Mouse (Mus musculus) intestine, embryonic 14.5 days (tissue): ENCODE results near the gene Tmem45b. TPM values are rescaled to one million over a fixed set of nuclear protein-coding genes. Genes with fewer than 3 reads are reported as not detected.

ENCODE experiments used
- ATAC-seq: fragments of 200-750 bp; cut with Nextera tagmentation; replicated peaks from 2 replicates; pipeline ENCODE4 v1.8.0; 2017; ENCODE audit warnings: low read depth, moderate number of reproducible peaks, moderate TSS enrichment, moderate library complexity; ENCODE audit not compliant: low FRiP score, low TSS enrichment
- DNase-seq: peaks from one replicate; pipeline ENCODE4 v3.0.0-alpha.2; 2018; ENCODE audit warnings: low spot score
- H3K27ac ChIP-seq: fragments of 300-500 bp; sonication (generic); 2 replicates; pipeline ENCODE4 v1.5.1; 2014; ENCODE audit warnings: low read depth, mild to moderate bottlenecking, control low read depth
- H3K27me3 ChIP-seq: fragments of 300-500 bp; sonication (generic); replicated peaks from 2 replicates; pipeline ENCODE4 v1.6.1; 2014; ENCODE audit warnings: low read length, control low read depth; ENCODE audit not compliant: control insufficient read depth, insufficient read depth
- H3K36me3 ChIP-seq: fragments of 300-500 bp; sonication (generic); 2 replicates; pipeline ENCODE4 v1.6.1; 2014; ENCODE audit warnings: low read length, control low read depth; ENCODE audit not compliant: control insufficient read depth, insufficient read depth
- H3K4me1 ChIP-seq: fragments of 300-500 bp; sonication (generic); replicated peaks from 2 replicates; pipeline ENCODE4 v1.6.1; 2014; ENCODE audit warnings: low read length, control low read depth, mixed read lengths; ENCODE audit not compliant: control insufficient read depth, insufficient read depth
- H3K4me2 ChIP-seq: fragments of 300-500 bp; sonication (generic); 2 replicates; pipeline ENCODE4 v1.6.1; 2014; ENCODE audit warnings: low read length
- H3K4me3 ChIP-seq: fragments of 300-500 bp; sonication (generic); 2 replicates; pipeline ENCODE4 v1.5.1; 2014; ENCODE audit warnings: low read depth, low read length, control low read depth, mixed read lengths
- H3K9ac ChIP-seq: fragments of 300-500 bp; sonication (generic); 2 replicates; pipeline ENCODE4 v1.6.1; 2014; ENCODE audit warnings: mild to moderate bottlenecking, low read length
- H3K9me3 ChIP-seq: fragments of 300-500 bp; sonication (generic); 2 replicates; pipeline ENCODE4 v1.6.1; 2016; ENCODE audit warnings: low read length, control low read depth; ENCODE audit not compliant: control insufficient read depth
- WGBS: fragments of 180-500 bp; shearing (Covaris S2); extraction: QIAGEN DNeasy Blood & Tissue Kit; methylation state at CpG from one replicate; pipeline ENCODE4 v1.1.7; 2014; 5-methylcytosine and 5-hydroxymethylcytosine counted together
- polyA plus RNA-seq: library from polyadenylated mRNA; unstranded; fragments of >200 nt; fragmentation: Nextera tagmentation; extraction: Ambion mirVana; gene quantifications from 2 replicates; pipeline ENCODE4 v1.2.1, GENCODE M21; 2014

Gene Tmem45b
- polyA plus RNA-seq, 1 experiment from 2014 or later, result 51.3 TPM

DNA sequence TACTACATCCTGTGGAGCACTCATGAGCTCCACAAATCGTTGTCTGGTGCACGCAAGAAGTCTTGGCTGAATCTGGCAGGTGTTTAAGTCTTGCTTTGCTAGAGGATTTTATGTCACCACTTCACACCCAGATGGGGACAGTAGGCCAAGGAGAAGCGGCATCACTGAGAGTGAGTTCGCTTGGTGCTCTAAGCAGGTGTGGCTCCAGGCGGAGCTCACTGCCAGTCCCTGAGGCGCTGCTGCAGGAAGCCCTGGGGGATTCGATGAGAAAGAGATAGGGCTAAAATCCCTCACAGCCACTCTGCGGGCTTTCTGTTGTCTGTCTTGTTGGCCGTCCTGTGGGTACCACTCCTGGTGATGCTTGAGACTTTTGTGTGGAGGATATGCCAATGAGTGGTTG, 34.3 kb downstream of the Tmem45b start:
- DNase-seq (no peak), ATAC-seq (no peak)
- H3K4me3 ChIP-seq, result no peak overlapping the region
- no peaks in the 10 kb centered on the region for H3K9me3 ChIP-seq
- no peaks in the 10 kb centered on the region for H3K36me3 ChIP-seq
- no peaks in the 10 kb centered on the region for H3K4me1 ChIP-seq
- H3K27ac ChIP-seq, result no peak overlapping the region
- H3K4me2 ChIP-seq, result no peak overlapping the region
- WGBS, result 64% methylated on average over 9 of the region's 9 CpGs
- H3K27me3 ChIP-seq, result no peaks in the 10 kb centered on the region
- no peak overlapping the region for H3K9ac ChIP-seq

GRCm38 (mm10) chr9:31428971-31429370, 35.3 kb downstream of the Tmem45b start:
- peaks cover 4% of the 10 kb centered on the region for H3K36me3 ChIP-seq
- 84% methylated on average over 7 of the region's 7 CpGs for WGBS
- DNase-seq (no peak), ATAC-seq (no peak)
- H3K9me3 ChIP-seq, result no peaks in the 10 kb centered on the region
- no peaks in the 10 kb centered on the region for H3K27me3 ChIP-seq
- no peaks in the 10 kb centered on the region for H3K4me1 ChIP-seq
- no peak overlapping the region for H3K4me2 ChIP-seq
- no peak overlapping the region for H3K27ac ChIP-seq
- H3K9ac ChIP-seq, result no peak overlapping the region
- H3K4me3 ChIP-seq, result no peak overlapping the region

DNA sequence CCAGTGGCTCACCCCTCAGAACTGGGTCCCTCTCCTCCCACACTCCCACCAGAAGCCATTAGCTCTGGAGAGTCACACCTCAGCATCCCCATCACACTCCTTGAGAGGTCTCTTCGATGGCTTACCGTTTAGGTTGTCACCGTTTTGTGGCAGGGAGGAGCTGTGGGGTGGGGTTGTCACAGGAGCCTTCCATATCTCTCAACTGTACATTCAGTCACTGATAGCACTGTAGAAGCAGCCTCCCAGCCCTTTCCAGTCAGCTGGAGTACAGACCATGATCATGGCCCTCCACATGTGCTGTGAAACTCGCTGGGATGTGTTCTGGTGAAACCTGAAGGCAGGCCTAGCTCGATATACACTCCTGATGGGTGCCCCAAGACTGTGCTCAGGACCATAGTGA, 42.1 kb downstream of the Tmem45b start:
- peaks cover 68% of the 10 kb centered on the region for H3K36me3 ChIP-seq
- no peak overlapping the region for H3K4me3 ChIP-seq
- DNase-seq, result no peak
- no peak for ATAC-seq
- no peak overlapping the region for H3K27ac ChIP-seq
- 82% methylated on average over 5 of the region's 5 CpGs for WGBS
- H3K4me1 ChIP-seq, result no peaks in the 10 kb centered on the region
- no peaks in the 10 kb centered on the region for H3K27me3 ChIP-seq
- H3K4me2 ChIP-seq, result no peak overlapping the region
- no peak overlapping the region for H3K9ac ChIP-seq
- H3K9me3 ChIP-seq, result no peaks in the 10 kb centered on the region

DNA sequence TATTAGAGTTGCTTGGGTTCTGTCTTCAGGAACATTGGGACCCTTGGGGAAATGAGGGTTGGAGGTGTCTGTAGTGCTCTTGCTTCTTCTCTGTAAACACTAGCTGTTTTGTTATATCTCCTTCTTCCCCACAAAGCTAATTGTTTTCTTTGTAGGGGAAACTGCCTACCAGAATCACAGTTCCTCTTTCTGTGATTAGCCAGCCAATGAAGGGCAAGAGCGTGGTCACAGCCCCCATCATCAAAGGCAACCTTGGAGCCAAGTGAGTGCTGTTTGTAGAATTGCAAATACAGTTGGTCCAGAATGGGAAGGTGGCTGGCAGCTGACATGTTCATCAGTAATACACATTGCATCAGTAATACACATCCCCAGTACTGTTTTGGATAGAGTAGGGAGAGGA, 45.4 kb downstream of the Tmem45b start:
- Histone ChIP-seq H3K9me3 (no peaks in the 10 kb centered on the region), H3K36me3 (peaks cover 92% of the 10 kb centered on the region), H3K9ac (no peak overlapping the region), H3K27ac (no peak overlapping the region), H3K27me3 (no peaks in the 10 kb centered on the region), H3K4me2 (no peak overlapping the region), H3K4me1 (no peaks in the 10 kb centered on the region), H3K4me3 (no peak overlapping the region)
- WGBS, result 97% methylated on average over 1 of the region's 1 CpGs
- ATAC-seq (no peak), DNase-seq (no peak)

DNA sequence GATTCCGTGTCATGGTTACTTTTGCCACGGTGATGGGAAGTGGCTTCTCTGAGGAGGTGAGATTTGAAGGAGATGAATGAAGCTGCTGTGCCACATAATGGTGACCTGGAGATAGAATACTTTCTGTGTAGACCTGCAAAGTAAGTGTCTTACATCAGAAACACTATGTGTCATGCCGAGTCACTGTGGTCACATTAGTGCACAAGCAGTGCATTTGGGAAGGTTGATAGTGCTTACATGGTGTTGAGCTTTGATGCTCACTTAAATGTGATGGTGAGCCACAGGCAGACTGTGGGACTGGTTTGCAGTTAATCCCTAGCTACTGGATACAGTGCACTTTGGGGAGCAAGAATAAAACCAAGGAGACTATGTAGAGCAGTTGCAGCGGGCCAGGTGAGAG, 52.1 kb downstream of the Tmem45b start:
- DNase-seq, result no peak
- H3K36me3 ChIP-seq, result peaks cover 93% of the 10 kb centered on the region
- no peaks in the 10 kb centered on the region for H3K9me3 ChIP-seq
- H3K9ac ChIP-seq, result no peak overlapping the region
- no peaks in the 10 kb centered on the region for H3K27me3 ChIP-seq
- no peak overlapping the region for H3K4me2 ChIP-seq
- WGBS, result 89% methylated on average over 4 of the region's 4 CpGs
- no peaks in the 10 kb centered on the region for H3K4me1 ChIP-seq
- no peak overlapping the region for H3K4me3 ChIP-seq
- H3K27ac ChIP-seq, result no peak overlapping the region
- ATAC-seq, result no peak

DNA sequence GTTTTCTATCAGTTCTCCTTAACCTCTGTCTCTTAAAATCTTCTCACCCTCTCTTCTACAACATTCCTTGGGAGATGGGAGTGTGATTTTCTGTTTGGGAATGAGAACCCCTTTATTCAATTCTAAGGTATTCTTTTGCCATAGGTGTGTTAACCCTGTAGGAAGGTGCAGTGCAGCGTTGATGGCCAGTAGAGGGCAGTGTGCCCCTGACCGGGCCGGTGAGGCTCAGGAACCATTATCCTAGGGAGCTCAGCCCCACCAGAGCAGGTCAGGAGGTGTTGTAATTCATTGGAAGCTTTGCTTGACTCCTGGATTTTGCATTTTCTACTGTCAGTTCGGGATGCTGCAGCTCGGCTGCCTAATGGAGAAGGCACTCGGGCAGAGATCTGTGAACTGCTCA, 59.0 kb downstream of the Tmem45b start:
- Histone ChIP-seq H3K4me3 (no peak overlapping the region), H3K27ac (no peak overlapping the region), H3K4me1 (no peaks in the 10 kb centered on the region), H3K9ac (no peak overlapping the region), H3K27me3 (no peaks in the 10 kb centered on the region), H3K9me3 (no peaks in the 10 kb centered on the region), H3K36me3 (peaks cover 83% of the 10 kb centered on the region), H3K4me2 (no peak overlapping the region)
- 61% methylated on average over 6 of the region's 6 CpGs for WGBS
- DNase-seq (no peak), ATAC-seq (no peak)

- no peak overlapping the region for H3K27ac ChIP-seq
- no peaks in the 10 kb centered on the region for H3K9me3 ChIP-seq
- no peaks in the 10 kb centered on the region for H3K27me3 ChIP-seq
- H3K4me3 ChIP-seq, result no peak overlapping the region
- 78% methylated on average over 2 of the region's 2 CpGs for WGBS
- H3K36me3 ChIP-seq, result peaks cover 82% of the 10 kb centered on the region
- ATAC-seq, result no peak
- no peaks in the 10 kb centered on the region for H3K4me1 ChIP-seq
- DNase-seq, result no peak
- H3K9ac ChIP-seq, result no peak overlapping the region
- no peak overlapping the region for H3K4me2 ChIP-seq
Measured at GRCm38 (mm10) chr9:31404311-31404710, 60.0 kb downstream of the Tmem45b start.

DNA sequence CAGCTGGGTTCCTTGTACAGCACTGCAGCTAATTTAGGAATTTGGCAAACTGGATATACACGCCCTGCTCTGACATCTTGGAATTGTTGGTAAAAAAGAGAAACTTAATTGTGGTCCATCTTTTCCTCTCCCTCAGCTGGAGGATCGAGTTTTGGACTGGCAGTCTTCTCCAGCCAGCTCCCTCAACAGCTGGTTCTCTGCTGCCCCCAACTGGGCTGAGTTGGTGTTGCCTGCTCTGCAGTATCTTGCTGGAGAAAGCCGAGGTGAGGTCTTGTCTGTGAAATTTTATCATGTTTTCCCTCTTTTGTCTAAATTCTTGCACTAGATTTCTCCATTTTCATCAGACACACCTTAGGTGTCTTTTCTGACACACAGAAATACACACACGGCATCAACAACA, 63.8 kb downstream of the Tmem45b start:
- peak; percentile 91 for DNase-seq

GRCm38 (mm10) chr9:31387206-31387605, 77.1 kb downstream of the Tmem45b start:
- ATAC-seq, result no peak
- no peak overlapping the region for H3K9ac ChIP-seq
- DNase-seq, result peak; percentile 48
- no peaks in the 10 kb centered on the region for H3K9me3 ChIP-seq
- H3K27ac ChIP-seq, result no peak overlapping the region
- peak overlapping the region; percentile 78 for H3K4me3 ChIP-seq
- H3K4me1 ChIP-seq, result peaks cover 6% of the 10 kb centered on the region
- no peaks in the 10 kb centered on the region for H3K27me3 ChIP-seq
- H3K36me3 ChIP-seq, result peaks cover 31% of the 10 kb centered on the region
- WGBS, result 82% methylated on average over 5 of the region's 5 CpGs
- H3K4me2 ChIP-seq, result peak overlapping the region; percentile 57

More for the DNA sequence above, 63.8 kb downstream of the Tmem45b start:
- 55% methylated on average over 4 of the region's 4 CpGs for WGBS
- Histone ChIP-seq H3K27ac (no peak overlapping the region), H3K27me3 (no peaks in the 10 kb centered on the region), H3K4me3 (no peak overlapping the region), H3K4me1 (no peaks in the 10 kb centered on the region), H3K9me3 (no peaks in the 10 kb centered on the region), H3K9ac (no peak overlapping the region), H3K36me3 (peaks cover 97% of the 10 kb centered on the region), H3K4me2 (no peak overlapping the region)
- no peak for ATAC-seq
